ENCODE assay signal across 18 mouse cellular contexts in the genomic region with DNA sequence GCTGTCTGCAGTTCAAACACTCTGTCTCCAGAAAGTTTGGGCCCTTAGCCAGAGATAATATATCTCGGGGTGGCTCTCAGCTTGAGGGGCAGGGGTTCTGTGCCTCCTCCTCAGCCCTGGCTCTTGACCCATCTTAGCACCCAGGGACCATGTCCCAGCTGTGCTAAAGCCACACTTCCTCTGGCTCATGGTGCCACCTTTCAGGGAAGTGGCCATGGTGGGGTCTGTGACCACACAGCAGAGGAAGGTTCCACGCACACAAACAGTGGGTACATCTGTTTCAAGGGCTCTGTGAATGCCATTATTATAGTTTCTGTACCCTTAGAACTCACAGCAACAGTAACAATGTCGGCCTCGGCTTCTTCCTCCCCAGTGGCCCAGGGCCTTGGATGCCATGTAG.
"Had no signal": no experiment of that assay in that cellular context is flagged by ENCODE, and none has a peak within 500 bp of the region (broad histone marks: within the 10 kb centered on the region; RNA-seq: fewer than 3 reads in every experiment).

No protein-coding gene starts in this region.

- H3K9me3 ChIP-seq: liver, embryonic 12.5 days; midbrain, embryonic 13.5 days; midbrain, embryonic 15.5 days; neural tube, embryonic 13.5 days; neural tube, embryonic 15.5 days; stomach, embryonic 15.5 days had no signal

- H3K4me3 ChIP-seq: liver, embryonic 12.5 days; midbrain, embryonic 13.5 days; midbrain, embryonic 15.5 days; neural tube, embryonic 13.5 days; neural tube, embryonic 15.5 days; stomach, embryonic 15.5 days had no signal

- DNase-seq: lung, adult 18-20 months; lung, embryonic 14.5 days; lung, postnatal 10 days; lung, postnatal 4 days; retina, postnatal 1 day; right cerebral cortex, postnatal 14 days; thymus, adult 2 months; thymus, postnatal 25 days; thymus, postnatal 4 days had no signal

- H3K4me2 ChIP-seq: liver, embryonic 12.5 days; lung, embryonic 14.5 days; midbrain, embryonic 11.5 days; midbrain, embryonic 13.5 days; midbrain, embryonic 15.5 days; neural tube, embryonic 13.5 days; neural tube, embryonic 15.5 days; stomach, embryonic 15.5 days had no signal

- H3K27ac ChIP-seq: liver, embryonic 12.5 days; liver, embryonic 14.5 days; midbrain, embryonic 13.5 days; midbrain, embryonic 15.5 days; neural tube, embryonic 13.5 days; neural tube, embryonic 15.5 days; stomach, embryonic 15.5 days; stomach, postnatal 0 days had no signal

- H3K9ac ChIP-seq: liver, embryonic 12.5 days; liver, embryonic 14.5 days; lung, embryonic 14.5 days; midbrain, embryonic 13.5 days; midbrain, embryonic 15.5 days; neural tube, embryonic 13.5 days; neural tube, embryonic 15.5 days; stomach, embryonic 15.5 days had no signal

- H3K4me1 ChIP-seq: liver, embryonic 12.5 days; midbrain, embryonic 13.5 days; midbrain, embryonic 15.5 days; neural tube, embryonic 13.5 days; neural tube, embryonic 15.5 days; stomach, embryonic 15.5 days had no signal

- H3K36me3 ChIP-seq: liver, embryonic 12.5 days; midbrain, embryonic 13.5 days; midbrain, embryonic 15.5 days; neural tube, embryonic 13.5 days; neural tube, embryonic 15.5 days; stomach, embryonic 15.5 days had no signal

- ATAC-seq: liver, embryonic 12.5 days; midbrain, embryonic 13.5 days; midbrain, embryonic 15.5 days had no signal

- H3K27me3 ChIP-seq: liver, embryonic 12.5 days; midbrain, embryonic 15.5 days; neural tube, embryonic 15.5 days; stomach, embryonic 15.5 days had no signal
